Mouse (Mus musculus): ENCODE measurements at regions not wholly inside any gene's neighbourhood (a gene's known extent, or its start where the extent isn't known, plus 50 kb on each side); places are given as distances from the start of the nearest gene placed in this dataset.

- Histone ChIP-seq H3K27me3 (ENCODE audit: low read depth, poor library complexity, severe bottlenecking) (no peaks in the 10 kb centered on the region), H3K4me1 (no peaks in the 10 kb centered on the region), H3K27ac (no peak overlapping the region), H3K9me3 (replicated peaks) (no peaks in the 10 kb centered on the region), H3K36me3 (no peaks in the 10 kb centered on the region), H3K4me3 (no peak overlapping the region)
- no peak for DNase-seq (ENCODE audit: low spot score)
- 76% methylated on average over 2 of the region's 2 CpGs for WGBS
These were observed 217.5 kb downstream of the Gm19410 start for GRCm38 (mm10) chr8:35983083-35983482.

- WGBS, result 74% methylated on average over 5 of the region's 5 CpGs
These were observed 219.6 kb downstream of the Gm19410 start for GRCm38 (mm10) chr8:35985152-35985689.

GRCm38 (mm10) chr8:35987327-35987726 lies 221.7 kb downstream of the Gm19410 start:
- WGBS, result 83% methylated on average over 5 of the region's 5 CpGs
- Histone ChIP-seq H3K9me3 (replicated peaks) (no peaks in the 10 kb centered on the region), H3K27ac (no peak overlapping the region), H3K4me3 (no peak overlapping the region), H3K4me1 (no peaks in the 10 kb centered on the region), H3K27me3 (ENCODE audit: low read depth, poor library complexity, severe bottlenecking) (no peaks in the 10 kb centered on the region), H3K36me3 (no peaks in the 10 kb centered on the region)
- no peak for DNase-seq (ENCODE audit: low spot score)

More at GRCm38 (mm10) chr8:35985152-35985689, 219.6 kb downstream of the Gm19410 start:
- no peaks in the 10 kb centered on the region for H3K9me3 ChIP-seq (replicated peaks)
- H3K4me1 ChIP-seq, result no peaks in the 10 kb centered on the region
- no peak overlapping the region for H3K27ac ChIP-seq
- no peaks in the 10 kb centered on the region for H3K27me3 ChIP-seq (ENCODE audit: low read depth, poor library complexity, severe bottlenecking)
- H3K36me3 ChIP-seq, result no peaks in the 10 kb centered on the region
- no peak for DNase-seq (ENCODE audit: low spot score)
- no peak overlapping the region for H3K4me3 ChIP-seq

GRCm38 (mm10) chr8:35991013-35991412 lies 225.4 kb downstream of the Gm19410 start:
- no peaks in the 10 kb centered on the region for H3K9me3 ChIP-seq (replicated peaks)
- no peak overlapping the region for H3K27ac ChIP-seq
- no peaks in the 10 kb centered on the region for H3K27me3 ChIP-seq (ENCODE audit: low read depth, poor library complexity, severe bottlenecking)
- no peaks in the 10 kb centered on the region for H3K4me1 ChIP-seq
- H3K4me3 ChIP-seq, result no peak overlapping the region
- H3K36me3 ChIP-seq, result no peaks in the 10 kb centered on the region
- DNase-seq (ENCODE audit: low spot score), result no peak
- WGBS, result 86% methylated on average over 5 of the region's 5 CpGs

- 91% methylated on average over 9 of the region's 9 CpGs for WGBS
- no peak for DNase-seq (ENCODE audit: low spot score)
- H3K9me3 ChIP-seq (replicated peaks), result no peaks in the 10 kb centered on the region
- no peaks in the 10 kb centered on the region for H3K36me3 ChIP-seq
- no peaks in the 10 kb centered on the region for H3K4me1 ChIP-seq
- no peak overlapping the region for H3K4me3 ChIP-seq
- no peak overlapping the region for H3K27ac ChIP-seq
- no peaks in the 10 kb centered on the region for H3K27me3 ChIP-seq (ENCODE audit: low read depth, poor library complexity, severe bottlenecking)
These were observed 226.5 kb downstream of the Gm19410 start for GRCm38 (mm10) chr8:35991936-35992603.

- DNase-seq (ENCODE audit: low spot score), result no peak
- Histone ChIP-seq H3K9me3 (replicated peaks) (no peaks in the 10 kb centered on the region), H3K27me3 (ENCODE audit: low read depth, poor library complexity, severe bottlenecking) (no peaks in the 10 kb centered on the region), H3K27ac (no peak overlapping the region), H3K36me3 (no peaks in the 10 kb centered on the region), H3K4me1 (no peaks in the 10 kb centered on the region), H3K4me3 (no peak overlapping the region)
- WGBS, result 83% methylated on average over 6 of the region's 6 CpGs
These were observed 230.9 kb downstream of the Gm19410 start for GRCm38 (mm10) chr8:35996330-35997077.

GRCm38 (mm10) chr8:35999584-35999983 lies 234.0 kb downstream of the Gm19410 start:
- Histone ChIP-seq H3K36me3 (no peaks in the 10 kb centered on the region), H3K27me3 (ENCODE audit: low read depth, poor library complexity, severe bottlenecking) (no peaks in the 10 kb centered on the region), H3K4me3 (no peak overlapping the region), H3K27ac (no peak overlapping the region), H3K9me3 (replicated peaks) (no peaks in the 10 kb centered on the region), H3K4me1 (peaks cover 5% of the 10 kb centered on the region; the same call in 1 of the 2 replicates)
- no peak for DNase-seq (ENCODE audit: low spot score)
- WGBS, result 63% methylated on average over 9 of the region's 9 CpGs

GRCm38 (mm10) chr8:36004387-36004786 lies 238.8 kb downstream of the Gm19410 start:
- H3K9me3 ChIP-seq (replicated peaks), result no peaks in the 10 kb centered on the region
- no peak for DNase-seq (ENCODE audit: low spot score)
- H3K4me1 ChIP-seq, result peaks cover 7% of the 10 kb centered on the region; the same call in 1 of the 2 replicates
- H3K36me3 ChIP-seq, result no peaks in the 10 kb centered on the region
- no peak overlapping the region for H3K27ac ChIP-seq
- H3K27me3 ChIP-seq (ENCODE audit: low read depth, poor library complexity, severe bottlenecking), result no peaks in the 10 kb centered on the region
- WGBS, result 90% methylated on average over 2 of the region's 2 CpGs
- H3K4me3 ChIP-seq, result no peak overlapping the region

- peaks cover 11% of the 10 kb centered on the region for H3K4me1 ChIP-seq
- no peaks in the 10 kb centered on the region for H3K9me3 ChIP-seq (replicated peaks)
- no peak for DNase-seq (ENCODE audit: low spot score)
- 72% methylated on average over 3 of the region's 3 CpGs for WGBS
- H3K36me3 ChIP-seq, result no peaks in the 10 kb centered on the region
- no peaks in the 10 kb centered on the region for H3K27me3 ChIP-seq (ENCODE audit: low read depth, poor library complexity, severe bottlenecking)
- no peak overlapping the region for H3K27ac ChIP-seq
- H3K4me3 ChIP-seq, result no peak overlapping the region
These were observed 239.9 kb downstream of the Gm19410 start for GRCm38 (mm10) chr8:36005536-36005935.

- H3K4me1 ChIP-seq, result peaks cover 8% of the 10 kb centered on the region
- H3K4me3 ChIP-seq, result no peak overlapping the region
- H3K9me3 ChIP-seq (replicated peaks), result no peaks in the 10 kb centered on the region
- H3K27me3 ChIP-seq (ENCODE audit: low read depth, poor library complexity, severe bottlenecking), result no peaks in the 10 kb centered on the region
- 87% methylated on average over 1 of the region's 1 CpGs for WGBS
- no peaks in the 10 kb centered on the region for H3K36me3 ChIP-seq
- no peak for DNase-seq (ENCODE audit: low spot score)
- no peak overlapping the region for H3K27ac ChIP-seq
These were observed 242.1 kb downstream of the Gm19410 start for GRCm38 (mm10) chr8:36007724-36008123.

- Histone ChIP-seq H3K4me3 (no peak overlapping the region), H3K27ac (0 out of 2 replicates have a peak overlapping the region, but pooled peaks have one; percentile 19), H3K4me1 (peaks cover 11% of the 10 kb centered on the region; the same call in 1 of the 2 replicates), H3K9me3 (replicated peaks) (no peaks in the 10 kb centered on the region), H3K27me3 (ENCODE audit: low read depth, poor library complexity, severe bottlenecking) (no peaks in the 10 kb centered on the region), H3K36me3 (no peaks in the 10 kb centered on the region)
- DNase-seq (ENCODE audit: low spot score), result no peak
- WGBS, result 71% methylated on average over 9 of the region's 9 CpGs
These were observed 244.0 kb downstream of the Gm19410 start for GRCm38 (mm10) chr8:36009565-36009964.

- no peaks in the 10 kb centered on the region for H3K27me3 ChIP-seq (ENCODE audit: low read depth, poor library complexity, severe bottlenecking)
- no peaks in the 10 kb centered on the region for H3K9me3 ChIP-seq (replicated peaks)
- no peak overlapping the region for H3K4me3 ChIP-seq
- no peak for DNase-seq (ENCODE audit: low spot score)
- peaks cover 11% of the 10 kb centered on the region; the same call in 1 of the 2 replicates for H3K4me1 ChIP-seq
- H3K27ac ChIP-seq, result no peak overlapping the region
- no peaks in the 10 kb centered on the region for H3K36me3 ChIP-seq
- WGBS, result 69% methylated on average over 11 of the region's 11 CpGs
These were observed 245.0 kb downstream of the Gm19410 start for GRCm38 (mm10) chr8:36010446-36011217.

All from limb, embryonic 10.5 days (tissue).